Mouse (Mus musculus): ENCODE data around the gene Zfyve28. TPM values are rescaled to one million over a fixed set of nuclear protein-coding genes. Genes with fewer than 3 reads are reported as not detected.

Zfyve28 gene
- polyA plus RNA-seq, 1 experiment from 2014 or later = 0.27 TPM

GRCm38 (mm10) chr5:34191843-34192242 lies 96.4 kb downstream of the Zfyve28 start:
- Histone ChIP-seq H3K9me3 (ENCODE audit: control insufficient read depth, low read length) (no peaks in the 10 kb centered on the region), H3K27me3 (replicated peaks; ENCODE audit: control insufficient read depth, insufficient read depth, low read length) (no peaks in the 10 kb centered on the region), H3K36me3 (ENCODE audit: control insufficient read depth, insufficient read depth, low read length) (no peaks in the 10 kb centered on the region), H3K4me1 (replicated peaks; ENCODE audit: control insufficient read depth, insufficient read depth, low read length) (no peaks in the 10 kb centered on the region), H3K4me3 (ENCODE audit: low read depth, low read length) (no peak overlapping the region), H3K9ac (ENCODE audit: low read length) (no peak overlapping the region), H3K4me2 (ENCODE audit: low read length) (no peak overlapping the region), H3K27ac (ENCODE audit: low read depth) (no peak overlapping the region)
- WGBS = 69% methylated on average over 4 of the region's 4 CpGs
- DNase-seq (ENCODE audit: low spot score) (no peak), ATAC-seq (replicated peaks; ENCODE audit: low FRiP score, low TSS enrichment, low read depth) (no peak)

- Histone ChIP-seq H3K9me3 (ENCODE audit: control insufficient read depth, low read length) (no peaks in the 10 kb centered on the region), H3K36me3 (ENCODE audit: control insufficient read depth, insufficient read depth, low read length) (no peaks in the 10 kb centered on the region), H3K4me3 (ENCODE audit: low read depth, low read length) (no peak overlapping the region), H3K27me3 (replicated peaks; ENCODE audit: control insufficient read depth, insufficient read depth, low read length) (no peaks in the 10 kb centered on the region), H3K9ac (ENCODE audit: low read length) (no peak overlapping the region), H3K27ac (ENCODE audit: low read depth) (no peak overlapping the region), H3K4me2 (ENCODE audit: low read length) (no peak overlapping the region), H3K4me1 (replicated peaks; ENCODE audit: control insufficient read depth, insufficient read depth, low read length) (peaks cover 2% of the 10 kb centered on the region; the same call in 1 of the 2 replicates)
- WGBS = 55% methylated on average over 4 of the region's 4 CpGs
- no peak for ATAC-seq (replicated peaks; ENCODE audit: low FRiP score, low TSS enrichment, low read depth)
- DNase-seq (ENCODE audit: low spot score) = no peak
These were observed 97.2 kb downstream of the Zfyve28 start for GRCm38 (mm10) chr5:34191021-34191420.

- ATAC-seq (replicated peaks; ENCODE audit: low FRiP score, low TSS enrichment, low read depth) = no peak
These were observed 98.7 kb downstream of the Zfyve28 start for GRCm38 (mm10) chr5:34189521-34189920.

GRCm38 (mm10) chr5:34188856-34189255 lies 99.4 kb downstream of the Zfyve28 start:
- no peak overlapping the region for H3K4me2 ChIP-seq (ENCODE audit: low read length)
- H3K4me1 ChIP-seq (replicated peaks; ENCODE audit: control insufficient read depth, insufficient read depth, low read length) = peaks cover 10% of the 10 kb centered on the region; the same call in 1 of the 2 replicates
- 63% methylated on average over 2 of the region's 2 CpGs for WGBS
- H3K4me3 ChIP-seq (ENCODE audit: low read depth, low read length) = no peak overlapping the region
- 0 out of 2 replicates have a peak, but pooled peaks cover under 1% of the 10 kb centered on the region for H3K36me3 ChIP-seq (ENCODE audit: control insufficient read depth, insufficient read depth, low read length)
- no peaks in the 10 kb centered on the region for H3K9me3 ChIP-seq (ENCODE audit: control insufficient read depth, low read length)
- H3K9ac ChIP-seq (ENCODE audit: low read length) = no peak overlapping the region
- no peak for DNase-seq (ENCODE audit: low spot score)
- H3K27ac ChIP-seq (ENCODE audit: low read depth) = no peak overlapping the region
- ATAC-seq (replicated peaks; ENCODE audit: low FRiP score, low TSS enrichment, low read depth) = no peak
- H3K27me3 ChIP-seq (replicated peaks; ENCODE audit: control insufficient read depth, insufficient read depth, low read length) = no peaks in the 10 kb centered on the region

More at GRCm38 (mm10) chr5:34189521-34189920, 98.7 kb downstream of the Zfyve28 start:
- Histone ChIP-seq H3K36me3 (ENCODE audit: control insufficient read depth, insufficient read depth, low read length) (no peaks in the 10 kb centered on the region), H3K9ac (ENCODE audit: low read length) (no peak overlapping the region), H3K27me3 (replicated peaks; ENCODE audit: control insufficient read depth, insufficient read depth, low read length) (no peaks in the 10 kb centered on the region), H3K4me1 (replicated peaks; ENCODE audit: control insufficient read depth, insufficient read depth, low read length) (peaks cover 10% of the 10 kb centered on the region; the same call in 1 of the 2 replicates), H3K27ac (ENCODE audit: low read depth) (no peak overlapping the region), H3K4me2 (ENCODE audit: low read length) (no peak overlapping the region), H3K4me3 (ENCODE audit: low read depth, low read length) (no peak overlapping the region), H3K9me3 (ENCODE audit: control insufficient read depth, low read length) (no peaks in the 10 kb centered on the region)
- 64% methylated on average over 1 of the region's 1 CpGs for WGBS
- no peak for DNase-seq (ENCODE audit: low spot score)

GRCm38 (mm10) chr5:34187601-34188316 lies 100.5 kb downstream of the Zfyve28 start, which contains the start of gene Mxd4:
Mxd4 (minus strand) TSS chr5:34187720.
- H3K9me3 ChIP-seq (ENCODE audit: control insufficient read depth, low read length) = no peaks in the 10 kb centered on the region
- ATAC-seq (replicated peaks; ENCODE audit: low FRiP score, low TSS enrichment, low read depth) (peak; percentile 99), DNase-seq (ENCODE audit: low spot score) (peak; percentile 97)
- H3K4me2 ChIP-seq (ENCODE audit: low read length) = peak within 1 kb of the TSS; percentile 70
- peak within 1 kb of the TSS; percentile 73 for H3K9ac ChIP-seq (ENCODE audit: low read length)
- H3K36me3 ChIP-seq (ENCODE audit: control insufficient read depth, insufficient read depth, low read length) = 0 out of 2 replicates have a peak, but pooled peaks cover 10% of the 10 kb centered on the region
- H3K4me1 ChIP-seq (replicated peaks; ENCODE audit: control insufficient read depth, insufficient read depth, low read length) = peaks cover 10% of the 10 kb centered on the region
- peak within 1 kb of the TSS; percentile 91 for H3K4me3 ChIP-seq (ENCODE audit: low read depth, low read length)
- peak within 1 kb of the TSS; percentile 85 for H3K27ac ChIP-seq (ENCODE audit: low read depth)
- no peaks in the 10 kb centered on the region for H3K27me3 ChIP-seq (replicated peaks; ENCODE audit: control insufficient read depth, insufficient read depth, low read length)
- WGBS = under 1% methylated on average over 60 of the region's 60 CpGs

GRCm38 (mm10) chr5:34186961-34187391 lies 101.3 kb downstream of the Zfyve28 start:
- Histone ChIP-seq H3K4me3 (ENCODE audit: low read depth, low read length) (peak overlapping the region; percentile 91), H3K9me3 (ENCODE audit: control insufficient read depth, low read length) (no peaks in the 10 kb centered on the region), H3K27me3 (replicated peaks; ENCODE audit: control insufficient read depth, insufficient read depth, low read length) (no peaks in the 10 kb centered on the region), H3K36me3 (ENCODE audit: control insufficient read depth, insufficient read depth, low read length) (0 out of 2 replicates have a peak, but pooled peaks cover 13% of the 10 kb centered on the region), H3K4me1 (replicated peaks; ENCODE audit: control insufficient read depth, insufficient read depth, low read length) (peaks cover 10% of the 10 kb centered on the region), H3K27ac (ENCODE audit: low read depth) (peak overlapping the region; percentile 85), H3K9ac (ENCODE audit: low read length) (peak overlapping the region; percentile 73), H3K4me2 (ENCODE audit: low read length) (peak overlapping the region; percentile 70)
- 0% methylated on average over 38 of the region's 46 CpGs for WGBS
- peak; percentile 69 for DNase-seq (ENCODE audit: low spot score)
- peak; percentile 9 for ATAC-seq (replicated peaks; ENCODE audit: low FRiP score, low TSS enrichment, low read depth)

- 60% methylated on average over 2 of the region's 2 CpGs for WGBS
- Histone ChIP-seq H3K4me3 (ENCODE audit: low read depth, low read length) (peak overlapping the region; percentile 91), H3K9ac (ENCODE audit: low read length) (peak overlapping the region; percentile 73), H3K9me3 (ENCODE audit: control insufficient read depth, low read length) (no peaks in the 10 kb centered on the region), H3K27me3 (replicated peaks; ENCODE audit: control insufficient read depth, insufficient read depth, low read length) (no peaks in the 10 kb centered on the region), H3K4me2 (ENCODE audit: low read length) (peak overlapping the region; percentile 70), H3K4me1 (replicated peaks; ENCODE audit: control insufficient read depth, insufficient read depth, low read length) (peaks cover 10% of the 10 kb centered on the region), H3K36me3 (ENCODE audit: control insufficient read depth, insufficient read depth, low read length) (0 out of 2 replicates have a peak, but pooled peaks cover 13% of the 10 kb centered on the region), H3K27ac (ENCODE audit: low read depth) (no peak overlapping the region)
- DNase-seq (ENCODE audit: low spot score) (no peak), ATAC-seq (replicated peaks; ENCODE audit: low FRiP score, low TSS enrichment, low read depth) (no peak)
These were observed 101.9 kb downstream of the Zfyve28 start for GRCm38 (mm10) chr5:34186391-34186790.

- H3K4me1 ChIP-seq (replicated peaks; ENCODE audit: control insufficient read depth, insufficient read depth, low read length) = peaks cover 10% of the 10 kb centered on the region
These were observed 102.5 kb downstream of the Zfyve28 start for GRCm38 (mm10) chr5:34185791-34186190.

More at GRCm38 (mm10) chr5:34185791-34186190, 102.5 kb downstream of the Zfyve28 start:
- H3K4me3 ChIP-seq (ENCODE audit: low read depth, low read length) = no peak overlapping the region
- ATAC-seq (replicated peaks; ENCODE audit: low FRiP score, low TSS enrichment, low read depth) (no peak), DNase-seq (ENCODE audit: low spot score) (no peak)
- peak overlapping the region; percentile 70 for H3K4me2 ChIP-seq (ENCODE audit: low read length)
- H3K9ac ChIP-seq (ENCODE audit: low read length) = peak overlapping the region; percentile 73; the same call in 1 of the 2 replicates
- no peak overlapping the region for H3K27ac ChIP-seq (ENCODE audit: low read depth)
- no peaks in the 10 kb centered on the region for H3K27me3 ChIP-seq (replicated peaks; ENCODE audit: control insufficient read depth, insufficient read depth, low read length)
- 0 out of 2 replicates have a peak, but pooled peaks cover 13% of the 10 kb centered on the region for H3K36me3 ChIP-seq (ENCODE audit: control insufficient read depth, insufficient read depth, low read length)
- H3K9me3 ChIP-seq (ENCODE audit: control insufficient read depth, low read length) = no peaks in the 10 kb centered on the region
